Mouse (Mus musculus): Measurements from ENCODE around the gene Krt88.
A peak's percentile ranks its signal among the peaks of the same experiment; 100 is the strongest.

Krt88 gene

DNA sequence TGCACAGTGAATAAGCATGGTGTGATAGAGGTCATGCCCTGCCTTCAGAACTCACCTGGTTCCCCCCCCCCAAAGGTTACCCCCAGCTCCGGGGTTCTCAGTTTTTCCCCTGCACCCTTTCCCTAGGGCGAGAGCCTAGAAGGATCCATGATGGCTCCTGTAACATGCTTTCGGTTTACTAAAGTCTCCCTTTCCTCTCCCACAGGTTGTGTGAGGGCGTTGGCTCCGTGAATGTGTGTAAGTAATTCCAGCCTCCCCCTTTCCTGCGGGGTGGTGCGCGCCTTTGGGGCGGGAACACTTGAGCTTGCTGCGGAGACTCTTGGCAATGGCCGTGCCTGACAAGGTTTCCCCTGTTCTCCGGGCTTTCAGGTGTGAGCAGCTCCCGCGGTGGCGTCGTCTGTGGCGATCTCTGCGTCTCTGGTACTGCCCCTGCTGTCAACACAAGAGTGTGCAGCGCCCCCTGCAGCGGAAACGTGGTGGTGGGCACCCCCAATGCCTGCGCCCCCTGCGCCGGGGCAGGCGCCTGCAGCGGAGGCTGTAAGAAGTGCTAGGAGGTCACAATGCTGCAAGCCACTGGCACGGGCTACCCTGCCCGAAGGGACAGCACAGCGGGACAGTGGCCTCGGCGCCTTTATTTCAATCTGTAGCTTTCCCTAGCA, 31.6 kb downstream of the Krt88 start:
- DNase-seq = peak; percentile 9

DNA sequence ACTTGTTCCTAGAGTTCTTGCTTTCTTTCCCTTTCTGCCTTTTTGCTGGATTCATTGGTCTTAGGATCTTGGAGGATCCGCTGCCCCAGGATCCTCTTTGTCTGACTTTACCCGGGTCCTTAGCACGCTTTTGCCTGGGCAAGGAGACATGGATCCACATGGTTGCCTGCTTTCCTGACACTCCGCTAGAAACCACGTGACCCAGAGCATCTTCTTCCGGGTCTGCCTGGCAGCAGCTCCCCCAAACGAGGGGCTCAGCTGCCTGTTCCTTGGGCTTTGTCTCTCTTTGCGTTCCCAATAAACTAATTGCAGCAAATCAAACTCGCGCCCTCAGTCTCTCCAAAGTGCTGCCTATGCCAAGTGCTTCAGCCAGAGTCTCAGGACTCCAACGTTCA, 32.1 kb downstream of the Krt88 start:
- no peak for DNase-seq

- DNase-seq = no peak
These were observed 34.5 kb downstream of the Krt88 start for GRCm38 (mm10) chr15:101482056-101482455.

DNA sequence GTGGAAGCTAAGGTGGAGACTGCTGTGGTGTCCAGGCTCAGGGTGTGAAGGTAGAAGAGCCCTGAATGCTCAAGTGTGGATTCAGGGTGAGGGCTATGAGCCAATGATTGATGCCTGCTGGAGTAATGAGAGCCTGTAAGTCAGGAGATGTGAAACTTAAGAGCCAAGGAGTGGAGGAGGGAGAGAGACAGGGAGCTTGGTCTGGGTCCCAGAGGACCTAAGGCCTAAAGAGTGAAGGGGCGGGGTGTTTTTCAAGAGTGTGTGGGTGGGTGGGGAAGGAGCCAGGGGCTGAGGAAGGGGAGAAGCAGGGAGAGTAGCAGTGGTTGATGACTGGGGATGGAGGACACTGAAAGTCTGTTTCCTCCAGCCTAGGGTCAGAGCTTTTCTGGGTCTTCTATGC, 36.1 kb downstream of the Krt88 start:
- no peak for DNase-seq

DNA sequence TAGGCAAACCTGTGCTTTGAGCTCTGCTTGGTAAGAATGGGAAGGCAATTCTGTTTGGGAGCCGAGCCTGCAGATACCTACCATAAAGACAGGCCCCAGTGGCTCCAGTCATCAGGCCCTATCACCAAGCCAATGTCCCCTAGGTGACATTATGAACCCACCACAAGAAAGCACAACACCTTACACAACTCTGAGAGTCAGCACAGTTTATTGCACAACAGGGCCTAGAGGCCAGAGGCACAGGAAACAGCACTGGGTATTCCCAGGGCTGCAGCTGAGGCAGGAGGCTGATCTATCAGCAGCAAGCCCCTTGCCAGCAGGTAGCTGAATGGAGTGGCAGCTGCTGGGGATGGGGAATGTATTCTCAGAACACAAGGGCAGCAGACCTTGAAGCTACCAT, 37.4 kb downstream of the Krt88 start:
- DNase-seq = no peak

DNA sequence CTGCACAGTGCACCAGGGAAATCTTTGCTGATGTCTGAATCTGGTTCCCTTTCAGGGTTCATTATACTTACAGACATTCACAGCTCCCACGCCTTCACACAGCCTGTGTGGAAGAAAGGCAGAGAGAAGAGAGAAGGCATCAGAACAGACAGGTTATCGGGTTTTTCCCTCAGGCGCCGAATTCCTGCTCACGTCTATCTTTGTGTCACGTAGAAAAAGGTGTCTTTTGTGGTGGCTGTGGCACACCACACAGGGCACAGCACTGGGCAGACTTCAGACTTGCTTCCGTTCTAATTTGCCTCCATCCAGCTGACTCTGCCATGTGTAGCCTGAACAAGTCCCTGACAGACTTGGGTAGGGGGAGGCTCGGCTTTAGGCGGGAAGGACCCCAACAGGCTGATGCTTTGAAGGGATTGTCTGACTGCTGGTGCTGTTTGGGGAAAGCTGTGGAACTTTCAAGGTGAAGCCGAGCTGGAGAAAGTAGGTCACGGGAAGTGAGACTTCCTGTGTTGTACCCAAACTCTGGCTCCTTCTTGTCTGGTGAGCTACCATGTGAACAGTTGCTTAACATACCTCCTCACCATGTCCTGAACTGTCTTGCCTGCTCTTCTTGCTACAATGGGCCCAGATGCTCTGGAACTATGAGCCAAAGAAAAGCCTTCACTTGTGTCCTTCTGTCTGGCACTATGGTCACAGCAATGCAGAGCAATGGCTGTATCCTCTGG, 38.5 kb downstream of the Krt88 start:
- no peak for DNase-seq

DNA sequence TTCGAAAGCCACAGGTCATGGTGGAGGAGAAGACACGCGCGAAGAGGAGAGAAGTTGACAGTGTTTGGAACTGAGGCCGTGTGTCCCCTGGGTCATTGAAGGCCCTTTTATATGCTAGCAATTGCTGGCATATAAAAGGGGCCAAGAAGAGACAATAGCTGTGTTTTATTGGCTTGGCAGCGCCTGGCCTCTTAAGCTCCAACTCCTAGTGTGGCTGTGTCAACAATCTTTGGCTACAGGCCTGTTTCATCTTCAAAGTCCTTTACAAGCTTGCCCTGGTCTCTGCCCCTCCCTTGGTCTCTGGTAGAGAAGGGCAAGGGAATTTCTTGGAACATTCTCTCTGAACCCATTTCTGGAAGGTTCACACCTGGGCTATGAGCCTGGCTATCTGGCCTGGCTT, 43.9 kb downstream of the Krt88 start, which contains the start of gene Krt83:
Gene Krt83 (minus strand): TSS at position 82 of the 400 bp plus-strand sequence.
- no peak for DNase-seq

DNA sequence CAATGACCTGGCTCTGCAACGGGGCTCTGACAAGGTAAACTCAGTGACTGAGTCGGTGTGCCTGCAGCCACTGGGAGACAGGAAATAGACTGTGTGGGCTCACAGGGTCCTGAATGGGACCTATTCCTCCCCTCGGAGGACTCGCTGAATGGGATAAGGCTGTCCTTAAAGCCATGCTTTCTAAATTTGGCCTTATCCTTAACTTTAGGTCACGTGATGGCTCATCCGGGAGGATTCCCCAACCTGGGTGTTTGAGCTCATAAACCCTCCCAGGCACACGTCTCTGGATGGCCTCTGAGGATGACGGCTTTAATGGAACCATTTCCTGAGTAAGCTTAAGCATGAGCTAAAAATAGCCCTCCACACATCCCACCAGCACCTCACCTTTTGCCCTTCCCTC, 45.2 kb downstream of the Krt88 start:
- no peak for DNase-seq

GRCm38 (mm10) chr15:101493713-101494112, 46.2 kb downstream of the Krt88 start:
- no peak for DNase-seq

- no peak for DNase-seq
These were observed 46.7 kb downstream of the Krt88 start for GRCm38 (mm10) chr15:101494203-101494602.

DNA sequence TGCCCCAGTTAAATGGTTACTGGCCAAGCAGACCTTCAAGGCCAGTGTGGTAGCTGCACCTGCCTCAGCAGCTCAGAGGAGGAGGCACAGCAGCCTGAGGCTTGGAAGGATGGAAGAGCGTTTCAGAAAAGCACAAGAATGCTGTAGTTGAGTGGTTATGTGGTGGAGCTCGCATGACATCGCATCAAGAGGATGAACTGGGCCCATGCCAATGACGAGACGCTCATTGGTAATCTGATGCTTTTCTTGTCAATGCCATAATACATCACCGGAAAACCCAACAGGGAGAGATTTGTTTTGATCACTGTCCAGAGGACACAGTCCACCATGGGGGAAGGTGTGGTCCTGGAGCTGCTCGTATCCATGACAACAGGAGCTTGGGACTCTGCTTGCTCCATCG, 47.7 kb downstream of the Krt88 start:
- DNase-seq = no peak

- DNase-seq = no peak
These were observed 49.6 kb downstream of the Krt88 start for GRCm38 (mm10) chr15:101497181-101497580.

Data from cerebellum, adult 11-12 months (tissue).